16 mouse cellular contexts compared by ENCODE assay signal in the genomic region with DNA sequence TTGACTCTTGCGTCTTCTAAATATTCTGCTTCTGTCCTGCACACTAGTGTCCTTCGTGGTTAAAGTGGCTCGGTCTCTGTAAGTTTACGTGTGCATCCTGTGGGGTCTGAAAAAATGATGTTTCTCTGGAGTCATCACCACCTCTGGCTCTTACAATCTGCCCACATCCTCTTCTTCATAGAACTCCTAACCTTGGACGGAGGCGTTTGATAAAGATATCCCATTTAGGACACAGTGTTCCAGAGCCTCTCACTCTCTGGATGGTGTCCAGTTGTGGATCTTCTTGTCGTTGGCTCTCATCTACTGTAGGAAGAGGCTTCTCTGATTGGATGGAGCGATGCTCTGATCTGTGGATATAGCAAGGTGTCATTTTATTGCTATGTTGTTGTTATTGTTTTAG.
DNase-seq lines count a peak whose midpoint lies in the region; TF ChIP-seq lines count a peak whose summit lies in the region.
"Had no signal": no experiment of that assay in that cellular context is flagged by ENCODE, and none has a peak within 500 bp of the region (broad histone marks: within the 10 kb centered on the region; RNA-seq: fewer than 3 reads in every experiment).

No protein-coding gene starts in this region.

- WGBS in liver, adult 2 months = 78% methylated on average over 8 of the region's 8 CpGs

- intact Hi-C loops in heart, postnatal 36 days (cut with DNase I) = loop anchor here (5.0 kb wide), 1 partner anchor 115 kb away; no protein-coding TSS in a partner anchor

- TF ChIP-seq CTCF in liver, adult 2 months (IDR thresholded peaks at IDR 0.05; ENCODE audit: low read depth, low read length) = no peak

- peak; percentile 66 to 79 for DNase-seq in heart, adult 18-20 months
- DNase-seq in heart, postnatal 36 days = no peak
- DNase-seq in liver, adult 2 months (ENCODE audit: extremely low read depth, low read depth, low spot score) = no peak
- DNase-seq in liver = no peak
- peak; percentile 52 to 67 for DNase-seq in heart, adult 9 months (ENCODE audit: low spot score in 2 of 2)
- DNase-seq in lung, postnatal 14 days = peak; percentile 51
- no peak for DNase-seq in adipocyte (ENCODE audit: low spot score)
- DNase-seq in cerebellum, postnatal 14 days = no peak
- DNase-seq: B cell, adult 2 months; cerebellum, adult 9-11 months; layer of hippocampus, postnatal 36 days had no signal

- peaks cover 13% of the 10 kb centered on the region for H3K4me1 ChIP-seq in liver, adult 2 months (ENCODE audit: control insufficient read depth, insufficient read depth, low read length)

- H3K4me3 ChIP-seq in liver, adult 2 months (ENCODE audit: insufficient read depth, low read depth, low read length) = no peak overlapping the region
- H3K4me3 ChIP-seq: embryonic facial prominence, embryonic 13.5 days; forebrain, embryonic 13.5 days; limb, embryonic 13.5 days; megakaryocyte, embryonic 14.5 days had no signal

- no peak for TF ChIP-seq POLR2A in liver, adult 2 months (IDR thresholded peaks at IDR 0.05; ENCODE audit: extremely low read depth, insufficient read depth, low read length)

- no peaks in the 10 kb centered on the region for H3K27me3 ChIP-seq in liver, adult 2 months (ENCODE audit: control insufficient read depth, insufficient read depth, low read length)
- H3K27me3 ChIP-seq: embryonic facial prominence, embryonic 13.5 days; forebrain, embryonic 13.5 days; limb, embryonic 13.5 days had no signal

- H3K9ac ChIP-seq in liver, adult 2 months (ENCODE audit: low read depth, low read length) = no peak overlapping the region
- H3K9ac ChIP-seq: embryonic facial prominence, embryonic 13.5 days; forebrain, embryonic 13.5 days; limb, embryonic 13.5 days had no signal

- H3K79me2 ChIP-seq in liver, adult 2 months (ENCODE audit: control insufficient read depth, insufficient read depth, low read length) = no peaks in the 10 kb centered on the region

- peak overlapping the region; percentile 71 for H3K27ac ChIP-seq in liver, adult 2 months (replicated peaks; ENCODE audit: insufficient read depth, low read depth, low read length)
- H3K27ac ChIP-seq: embryonic facial prominence, embryonic 13.5 days; forebrain, embryonic 13.5 days; limb, embryonic 13.5 days had no signal

- no peaks in the 10 kb centered on the region for H3K36me3 ChIP-seq in liver, adult 2 months (ENCODE audit: control insufficient read depth, insufficient read depth, low read length)
- H3K36me3 ChIP-seq: embryonic facial prominence, embryonic 13.5 days; G1E; limb, embryonic 13.5 days had no signal

Comparison
In these comparisons a context has a peak if more than half of its experiments do, and no peak if none do; other contexts are left out.
1. DNase-seq: peak in heart, adult 18-20 months (2 of 2), heart, adult 9 months (2 of 2) and lung, postnatal 14 days (single experiment); none in heart, postnatal 36 days (0 of 2), liver, adult 2 months (single experiment), liver (single experiment), adipocyte (single experiment) and cerebellum, postnatal 14 days (0 of 2).